Mouse (Mus musculus): ENCODE measurements around the gene Mab21l1.
A peak's percentile ranks its signal among the peaks of the same experiment; 100 is the strongest.

DNA sequence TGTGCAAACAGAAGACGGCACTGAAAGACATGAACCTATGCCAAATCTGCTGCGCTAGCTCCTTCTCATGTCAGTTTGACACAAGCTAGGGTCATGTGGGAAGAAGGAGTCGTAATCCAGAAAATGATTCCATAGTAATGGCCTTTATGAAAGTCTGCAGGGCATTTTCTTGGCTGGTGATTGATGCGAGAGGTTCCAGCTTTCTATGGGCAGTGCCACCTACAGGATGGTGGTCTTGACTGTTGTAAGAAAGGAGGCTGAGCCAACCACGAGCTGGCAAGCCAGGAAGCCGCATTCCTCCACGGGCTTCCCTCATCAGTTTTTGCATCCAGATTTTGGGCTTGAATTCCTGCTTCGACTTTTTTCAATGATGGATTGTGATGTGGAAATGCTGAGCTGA, 24.0 kb upstream of the Mab21l1 start:
- TF ChIP-seq POLR2A (IDR thresholded peaks at IDR 0.05; ENCODE audit: insufficient read depth, low read depth, low read length) (no peak), EP300 (IDR thresholded peaks at IDR 0.05; ENCODE audit: insufficient read depth, low read depth, low read length) (no peak), CTCF (IDR thresholded peaks at IDR 0.05) (peak; percentile 11; the same call in 1 of the 2 replicates)

All from heart, adult 2 months (tissue).